Mouse (Mus musculus) forebrain, embryonic 11.5 days (tissue): Measurements from ENCODE around the gene Itgbl1. TPM values are rescaled to one million over a fixed set of nuclear protein-coding genes. Genes with fewer than 3 reads are reported as not detected.

Source experiments
- ATAC-seq: fragments of 200-750 bp; cut with Nextera tagmentation; replicated peaks from 2 replicates; pipeline ENCODE4 v1.8.0; 2017; ENCODE audit warnings: moderate TSS enrichment; ENCODE audit not compliant: low FRiP score
- DNase-seq: peaks from one replicate; pipeline ENCODE4 v3.0.0-alpha.2; 2017; ENCODE audit warnings: low spot score
- H3K27ac ChIP-seq: fragments of 300-500 bp; sonication (generic); 2 replicates; pipeline ENCODE4 v1.5.1; 2014; ENCODE audit warnings: low read depth, low read length
- H3K27me3 ChIP-seq: fragments of 300-500 bp; sonication (generic); 2 replicates; pipeline ENCODE4 v1.6.1; 2014; ENCODE audit warnings: mild to moderate bottlenecking, low read length, mixed read lengths; ENCODE audit not compliant: control insufficient read depth, insufficient read depth
- H3K36me3 ChIP-seq: fragments of 300-500 bp; sonication (generic); 2 replicates; pipeline ENCODE4 v1.6.1; 2014; ENCODE audit warnings: mild to moderate bottlenecking, low read length, moderate library complexity, mixed read lengths; ENCODE audit not compliant: control insufficient read depth, insufficient read depth
- H3K4me1 ChIP-seq: fragments of 300-500 bp; sonication (generic); replicated peaks from 2 replicates; pipeline ENCODE4 v1.6.1; 2014; ENCODE audit warnings: low read length, mixed read lengths; ENCODE audit not compliant: control insufficient read depth, insufficient read depth
- H3K4me2 ChIP-seq: fragments of 300-500 bp; sonication (generic); 2 replicates; pipeline ENCODE4 v1.6.1; 2014; ENCODE audit warnings: low read depth, mild to moderate bottlenecking, low read length, moderate library complexity, mixed read lengths; ENCODE audit not compliant: severe bottlenecking
- H3K4me3 ChIP-seq: fragments of 300-500 bp; sonication (generic); 2 replicates; pipeline ENCODE4 v1.5.1; 2014; ENCODE audit warnings: low read depth, low read length
- H3K9ac ChIP-seq: fragments of 300-500 bp; sonication (generic); 2 replicates; pipeline ENCODE4 v1.6.1; 2014; ENCODE audit warnings: low read length
- H3K9me3 ChIP-seq: fragments of 300-500 bp; sonication (generic); 2 replicates; pipeline ENCODE4 v1.6.1; 2016; ENCODE audit warnings: low read length, mixed read lengths; ENCODE audit not compliant: control insufficient read depth
- WGBS: fragments of 180-500 bp; shearing (Covaris S2); extraction: QIAGEN DNeasy Blood & Tissue Kit; methylation state at CpG from one replicate; pipeline ENCODE4 v1.1.7; 2014; 5-methylcytosine and 5-hydroxymethylcytosine counted together
- polyA plus RNA-seq: library from polyadenylated mRNA; unstranded; fragments of >200 nt; fragmentation: Nextera tagmentation; extraction: Ambion mirVana; gene quantifications from 2 replicates; pipeline ENCODE4 v1.2.1, GENCODE M21; 2014

Gene Itgbl1
- polyA plus RNA-seq, 1 experiment from 2014 or later: 0.45 TPM

DNA sequence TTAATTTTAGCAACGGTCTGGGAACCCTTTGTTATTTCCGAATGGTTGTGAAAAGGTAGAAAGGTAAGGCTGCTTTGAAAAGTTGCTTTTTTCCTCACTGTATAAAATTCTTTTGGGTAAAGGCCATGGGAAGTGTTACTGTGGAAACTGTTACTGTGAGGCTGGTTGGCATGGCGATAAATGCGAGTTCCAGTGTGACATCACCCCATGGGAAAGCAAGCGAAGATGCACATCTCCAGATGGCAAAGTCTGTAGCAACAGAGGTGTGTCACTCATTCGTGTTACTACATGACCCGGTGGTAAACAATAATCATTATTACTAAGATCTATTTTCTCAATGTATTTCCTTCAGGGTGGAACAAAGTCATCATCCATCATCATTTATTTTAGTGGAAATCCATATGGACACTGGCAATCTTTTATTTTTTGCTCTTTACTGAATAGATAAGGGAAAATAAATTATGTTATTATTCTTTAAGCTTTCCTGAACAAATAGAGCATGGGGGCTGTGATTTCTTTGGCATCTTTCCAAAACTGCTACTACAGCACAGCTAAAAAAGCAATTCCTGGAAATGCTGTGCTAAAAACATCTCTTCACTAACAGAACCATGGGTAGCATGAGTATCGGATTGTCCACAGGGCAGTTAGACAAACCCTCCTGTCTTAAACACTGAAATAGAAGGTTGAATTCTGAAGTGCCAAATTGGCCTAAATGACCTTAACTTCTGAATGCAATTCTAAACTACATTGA is 184.1 kb downstream of the Itgbl1 start:
- no peak overlapping the region for H3K4me2 ChIP-seq
- DNase-seq (no peak), ATAC-seq (no peak)
- H3K9me3 ChIP-seq: no peaks in the 10 kb centered on the region
- no peak overlapping the region for H3K9ac ChIP-seq
- no peaks in the 10 kb centered on the region for H3K27me3 ChIP-seq
- no peak overlapping the region for H3K27ac ChIP-seq
- 81% methylated on average over 8 of the region's 8 CpGs for WGBS
- H3K36me3 ChIP-seq: no peaks in the 10 kb centered on the region
- H3K4me3 ChIP-seq: no peak overlapping the region
- no peaks in the 10 kb centered on the region for H3K4me1 ChIP-seq

DNA sequence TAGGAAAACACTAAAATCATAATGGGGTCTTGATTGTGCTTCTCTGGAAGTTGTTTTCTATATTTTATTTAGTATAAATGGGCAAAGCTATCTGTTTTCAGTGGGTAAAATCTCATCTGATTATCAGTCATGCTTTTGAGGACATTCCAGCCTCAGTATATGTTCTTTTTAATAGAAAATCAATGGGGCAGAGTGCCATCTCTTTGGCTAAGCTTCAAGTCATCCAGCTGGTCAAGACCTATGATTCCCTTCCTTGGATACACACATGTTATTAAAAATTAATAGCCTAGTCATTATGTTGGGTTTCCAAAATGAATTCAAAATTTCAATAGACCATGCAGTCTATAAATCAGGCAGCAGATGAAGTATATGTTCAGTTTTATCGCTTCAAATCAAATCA is 204.8 kb downstream of the Itgbl1 start:
- Histone ChIP-seq H3K27me3 (no peaks in the 10 kb centered on the region), H3K4me1 (no peaks in the 10 kb centered on the region), H3K4me2 (no peak overlapping the region), H3K9ac (no peak overlapping the region), H3K9me3 (no peaks in the 10 kb centered on the region), H3K4me3 (no peak overlapping the region), H3K36me3 (no peaks in the 10 kb centered on the region), H3K27ac (no peak overlapping the region)
- WGBS: 94% methylated on average over 1 of the region's 1 CpGs
- DNase-seq: no peak
- ATAC-seq: no peak

DNA sequence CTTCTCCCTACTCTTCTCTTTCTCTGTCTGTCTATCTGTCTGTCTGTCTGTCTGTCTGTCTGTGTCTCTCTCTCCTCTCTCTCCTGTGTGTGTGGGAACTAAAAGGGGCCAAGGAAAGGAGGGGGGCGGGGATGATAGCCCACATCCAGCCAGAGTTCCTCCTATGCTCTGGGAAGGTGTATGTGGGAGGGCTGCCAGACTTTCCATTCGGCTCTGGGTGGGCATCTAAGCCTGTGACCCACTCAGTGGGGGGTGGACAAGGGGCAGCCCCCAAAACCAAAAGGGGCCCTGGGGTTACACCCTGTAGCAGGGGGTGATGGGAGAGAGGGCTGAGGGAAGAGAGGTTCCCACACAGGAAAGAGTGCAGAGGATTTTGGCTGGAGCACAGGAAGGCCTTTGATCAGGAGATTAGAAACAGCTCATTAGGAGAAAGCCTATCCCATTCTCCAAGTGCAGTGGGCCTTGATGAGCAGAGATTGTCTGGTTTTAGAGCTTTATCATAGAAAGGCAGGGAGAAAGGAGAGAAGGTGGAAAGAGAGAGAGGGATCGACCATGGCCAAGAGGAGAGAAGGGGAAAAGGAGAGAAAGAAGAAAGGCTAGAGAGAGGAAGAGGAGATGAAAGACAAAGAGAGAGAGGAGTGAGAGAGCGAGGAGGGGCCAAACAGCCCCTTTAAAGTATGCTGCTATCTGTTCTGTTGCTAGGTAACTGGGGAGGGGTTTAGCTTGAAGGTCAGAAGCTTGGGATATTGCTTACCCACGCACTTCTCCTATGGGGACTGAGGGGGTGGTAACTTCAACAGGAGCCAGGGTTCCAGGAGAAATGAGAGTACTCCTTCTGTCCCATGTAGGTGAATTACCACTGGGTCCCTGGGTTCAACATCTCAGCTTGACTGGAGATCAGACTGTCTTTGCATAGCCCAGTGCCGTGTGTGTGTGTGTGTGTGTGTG is 206.3 kb downstream of the Itgbl1 start:
- Histone ChIP-seq H3K4me3 (no peak overlapping the region), H3K27me3 (no peaks in the 10 kb centered on the region), H3K4me1 (no peaks in the 10 kb centered on the region), H3K36me3 (no peaks in the 10 kb centered on the region), H3K9ac (no peak overlapping the region), H3K27ac (no peak overlapping the region), H3K9me3 (no peaks in the 10 kb centered on the region), H3K4me2 (no peak overlapping the region)
- DNase-seq (peak; percentile 51), ATAC-seq (peak; percentile 84)
- WGBS: 17% methylated on average over 6 of the region's 6 CpGs

DNA sequence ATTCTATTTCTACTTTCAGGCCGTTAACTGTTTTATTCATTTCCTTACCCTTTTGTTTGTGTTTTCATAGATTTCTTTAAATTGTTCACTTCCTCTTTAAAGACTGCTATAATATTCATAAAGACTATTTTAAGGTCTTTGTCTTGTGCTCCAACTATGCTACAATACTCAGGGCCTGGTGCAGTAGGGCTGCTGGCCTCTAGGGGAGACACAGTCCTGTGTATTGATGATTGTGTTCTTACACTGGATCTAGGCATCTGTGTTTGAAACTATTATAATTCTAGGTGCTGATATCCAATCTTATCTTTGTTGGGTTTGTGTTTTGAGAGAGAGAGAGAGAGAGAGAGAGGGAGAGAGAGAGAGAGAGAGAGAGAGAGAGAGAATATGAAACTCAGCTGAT is 268.1 kb downstream of the Itgbl1 start:
- H3K4me3 ChIP-seq: no peak overlapping the region
- no peaks in the 10 kb centered on the region for H3K4me1 ChIP-seq
- H3K9ac ChIP-seq: no peak overlapping the region
- no peak overlapping the region for H3K4me2 ChIP-seq
- no peaks in the 10 kb centered on the region for H3K27me3 ChIP-seq
- ATAC-seq: no peak
- H3K9me3 ChIP-seq: no peaks in the 10 kb centered on the region
- DNase-seq: no peak
- WGBS: 92% methylated on average over 1 of the region's 1 CpGs
- no peak overlapping the region for H3K27ac ChIP-seq
- H3K36me3 ChIP-seq: no peaks in the 10 kb centered on the region

DNA sequence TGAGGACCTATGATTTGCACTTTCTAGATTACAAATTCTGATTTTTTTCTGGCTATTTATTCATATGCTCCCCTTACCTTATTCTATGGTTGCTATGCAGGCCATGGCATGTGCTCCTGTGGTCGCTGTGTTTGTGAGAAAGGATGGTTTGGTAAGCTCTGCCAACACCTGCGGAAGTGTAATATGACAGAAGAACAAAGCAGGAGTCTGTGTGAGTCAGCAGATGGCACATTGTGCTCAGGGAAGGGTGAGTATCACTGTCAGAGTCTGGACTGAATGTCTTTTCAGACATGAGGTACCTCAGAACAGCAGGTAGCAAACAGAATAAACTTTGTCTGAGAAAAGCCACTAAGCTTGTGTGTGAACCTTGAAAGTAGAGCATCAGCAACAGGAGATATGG is 306.8 kb downstream of the Itgbl1 start:
- Histone ChIP-seq H3K36me3 (no peaks in the 10 kb centered on the region), H3K27ac (no peak overlapping the region), H3K9me3 (no peaks in the 10 kb centered on the region), H3K27me3 (no peaks in the 10 kb centered on the region), H3K4me3 (no peak overlapping the region), H3K4me2 (no peak overlapping the region), H3K4me1 (no peaks in the 10 kb centered on the region), H3K9ac (no peak overlapping the region)
- WGBS: 80% methylated on average over 2 of the region's 2 CpGs
- DNase-seq (no peak), ATAC-seq (no peak)

DNA sequence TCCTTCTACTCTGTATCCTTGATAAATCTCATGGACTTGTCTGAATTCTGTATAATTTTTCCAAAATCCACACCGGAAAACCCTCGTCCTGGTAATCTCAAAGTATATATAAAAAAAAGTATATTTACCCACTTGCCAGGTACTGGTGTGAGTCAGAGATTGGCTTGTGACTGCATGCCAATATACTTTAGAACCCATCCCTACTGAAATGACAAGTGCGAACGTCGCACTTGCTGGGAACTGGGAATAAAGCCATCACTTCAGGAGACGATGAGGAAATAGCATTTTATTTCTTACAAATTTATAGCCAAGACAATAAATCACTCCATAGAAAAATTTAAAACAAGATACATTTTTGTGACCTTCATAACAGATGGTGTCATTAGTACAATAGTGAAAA is 308.2 kb downstream of the Itgbl1 start:
- Histone ChIP-seq H3K9ac (no peak overlapping the region), H3K4me1 (no peaks in the 10 kb centered on the region), H3K36me3 (no peaks in the 10 kb centered on the region), H3K9me3 (no peaks in the 10 kb centered on the region), H3K4me3 (no peak overlapping the region), H3K27ac (no peak overlapping the region), H3K4me2 (no peak overlapping the region), H3K27me3 (no peaks in the 10 kb centered on the region)
- no peak for DNase-seq
- 94% methylated on average over 6 of the region's 6 CpGs for WGBS
- no peak for ATAC-seq

DNA sequence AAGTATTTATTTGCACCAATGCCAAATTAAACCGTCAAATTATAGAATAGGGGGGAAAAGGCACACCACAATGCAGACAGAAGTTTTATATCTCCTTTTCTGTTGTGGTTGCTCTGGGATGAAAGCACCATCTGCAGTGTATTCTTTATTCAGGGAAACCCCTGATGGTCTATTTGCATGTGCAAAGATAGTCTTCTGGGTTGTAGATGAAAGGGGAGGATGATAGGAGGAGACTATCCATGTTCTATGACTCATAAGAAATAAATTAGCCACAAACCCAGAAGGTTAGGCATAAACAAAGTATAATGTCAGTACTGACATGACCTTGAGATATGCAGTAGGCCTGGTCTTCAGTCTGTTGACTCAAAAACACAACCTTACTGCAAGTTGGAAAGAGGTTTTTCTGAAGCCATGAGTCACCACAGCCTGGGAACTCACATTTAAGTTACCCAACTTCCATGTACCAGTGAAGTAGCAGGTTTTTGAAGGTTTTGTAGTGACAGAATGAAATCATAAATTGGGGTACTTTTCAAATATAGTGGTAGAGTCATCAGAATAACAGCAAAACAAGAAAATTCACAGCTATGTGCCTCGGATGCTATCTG is 330.9 kb downstream of the Itgbl1 start:
- H3K36me3 ChIP-seq: no peaks in the 10 kb centered on the region
- no peaks in the 10 kb centered on the region for H3K27me3 ChIP-seq
- no peak for DNase-seq
- no peak for ATAC-seq
- no peak overlapping the region for H3K27ac ChIP-seq
- no peak overlapping the region for H3K4me3 ChIP-seq
- H3K4me1 ChIP-seq: no peaks in the 10 kb centered on the region
- 74% methylated on average over 2 of the region's 2 CpGs for WGBS
- H3K4me2 ChIP-seq: no peak overlapping the region
- H3K9me3 ChIP-seq: no peaks in the 10 kb centered on the region
- H3K9ac ChIP-seq: no peak overlapping the region
